Mouse (Mus musculus) central nervous system, embryonic 14 days (tissue): ENCODE data around the gene Gipc3. TPM values are rescaled to one million over a fixed set of nuclear protein-coding genes. Genes with fewer than 3 reads are reported as not detected.

ENCODE experiments used
- polyA plus RNA-seq: library from polyadenylated mRNA; depleted of rRNA; stranded (reverse); fragments of >200 nt; gene quantifications from 2 replicates; pipeline ENCODE4 v1.2.3, GENCODE M21; 2012; rRNA removed

Gipc3 gene
- polyA plus RNA-seq, 1 experiment: 0.04 TPM

Other genes with a start within 250 kb of the Gipc3 start
- 0.23 and 0.35 TPM in 2 replicates for gene Creb3l3, start 244.4 kb downstream of the Gipc3 start, polyA plus RNA-seq
- 179 and 186 TPM in 2 replicates for gene Map2k2, start 237.4 kb downstream of the Gipc3 start, polyA plus RNA-seq
- 10.6 and 12.4 TPM in 2 replicates for gene Zbtb7a, start 208.0 kb downstream of the Gipc3 start, polyA plus RNA-seq
- gene Pias4, start 175.3 kb downstream of the Gipc3 start, polyA plus RNA-seq: 41.9 and 42.9 TPM in 2 replicates
- gene Eef2, start 166.6 kb downstream of the Gipc3 start, polyA plus RNA-seq: 1,386 and 1,461 TPM in 2 replicates
- gene Dapk3, start 160.3 kb downstream of the Gipc3 start, polyA plus RNA-seq: 78.9 and 87.7 TPM in 2 replicates
- not detected in 2 replicates for gene 4930442H23Rik, start 159.4 kb downstream of the Gipc3 start, polyA plus RNA-seq
- gene Nmrk2, start 141.2 kb downstream of the Gipc3 start, polyA plus RNA-seq: 0.14 and 0.18 TPM in 2 replicates
- 103 and 115 TPM in 2 replicates for gene Atcay, start 112.4 kb downstream of the Gipc3 start, polyA plus RNA-seq
- gene Zfr2, start 110.1 kb downstream of the Gipc3 start, polyA plus RNA-seq: 56.2 and 61.9 TPM in 2 replicates
- gene Matk, start 90.3 kb downstream of the Gipc3 start, polyA plus RNA-seq: 27.4 and 30.6 TPM in 2 replicates
- 88.3 and 93.2 TPM in 2 replicates for gene Mrpl54, start 76.3 kb downstream of the Gipc3 start, polyA plus RNA-seq
- 42.9 and 51.3 TPM in 2 replicates for gene Apba3, start 76.3 kb downstream of the Gipc3 start, polyA plus RNA-seq
- gene Tjp3, start 51.7 kb downstream of the Gipc3 start, polyA plus RNA-seq: 4.5 and 4.8 TPM in 2 replicates
- 190 and 197 TPM in 2 replicates for gene Pip5k1c, start 50.3 kb downstream of the Gipc3 start, polyA plus RNA-seq
- gene Cactin, start 22.2 kb downstream of the Gipc3 start, polyA plus RNA-seq: 43.9 and 45.0 TPM in 2 replicates
- gene Tbxa2r, start 14.5 kb downstream of the Gipc3 start, polyA plus RNA-seq: 3.5 and 4.3 TPM in 2 replicates
- gene Hmg20b, start 7.2 kb upstream of the Gipc3 start, polyA plus RNA-seq: 68.8 and 75.6 TPM in 2 replicates
- gene Mfsd12, start 14.2 kb upstream of the Gipc3 start, polyA plus RNA-seq: 10.2 and 11.7 TPM in 2 replicates
- 0.14 and 0.44 TPM in 2 replicates for gene 4930404N11Rik, start 22.6 kb upstream of the Gipc3 start, polyA plus RNA-seq
- 130 and 138 TPM in 2 replicates for gene Fzr1, start 35.2 kb upstream of the Gipc3 start, polyA plus RNA-seq
- gene Dohh, start 41.2 kb upstream of the Gipc3 start, polyA plus RNA-seq: 65.9 and 67.3 TPM in 2 replicates
- 6.7 and 7.1 TPM in 2 replicates for gene Gm48551, start 41.2 kb upstream of the Gipc3 start, polyA plus RNA-seq
- 8.2 and 10.2 TPM in 2 replicates for gene Gm48552, start 45.7 kb upstream of the Gipc3 start, polyA plus RNA-seq
- gene Smim24, start 49.8 kb upstream of the Gipc3 start, polyA plus RNA-seq: 3.1 and 3.9 TPM in 2 replicates
- 11.0 and 17.7 TPM in 2 replicates for gene Nfic, start 112.4 kb upstream of the Gipc3 start, polyA plus RNA-seq
- gene Celf5, start 139.4 kb upstream of the Gipc3 start, polyA plus RNA-seq: 286 and 299 TPM in 2 replicates
- gene Ncln, start 153.1 kb upstream of the Gipc3 start, polyA plus RNA-seq: 145 and 155 TPM in 2 replicates
- 0.34 and 0.43 TPM in 2 replicates for gene S1pr4, start 156.9 kb upstream of the Gipc3 start, polyA plus RNA-seq
- gene Gna15, start 181.0 kb upstream of the Gipc3 start, polyA plus RNA-seq: 0.84 and 1.1 TPM in 2 replicates
- gene Gna11, start 201.9 kb upstream of the Gipc3 start, polyA plus RNA-seq: 94.4 and 98.2 TPM in 2 replicates
- 534 and 542 TPM in 2 replicates for gene Aes, start 216.2 kb upstream of the Gipc3 start, polyA plus RNA-seq
- 102 and 134 TPM in 2 replicates for gene Tle2, start 231.3 kb upstream of the Gipc3 start, polyA plus RNA-seq